Mouse (Mus musculus) lung, embryonic 14.5 days (tissue): ENCODE data around the gene Exosc10. TPM values are rescaled to one million over a fixed set of nuclear protein-coding genes. Genes with fewer than 3 reads are reported as not detected.

Source experiments
- ATAC-seq: fragments of 200-750 bp; cut with Nextera tagmentation; 2 replicates; pipeline ENCODE4 v1.8.0; 2017; ENCODE audit warnings: mild to moderate bottlenecking, moderate TSS enrichment, moderate library complexity; ENCODE audit not compliant: insufficient read depth
- DNase-seq: peaks from one replicate; pipeline ENCODE4 v3.0.0-alpha.2; 2015
- H3K27ac ChIP-seq: fragments of 300-500 bp; sonication (generic); 2 replicates; pipeline ENCODE4 v1.5.1; 2014; ENCODE audit warnings: low read depth, mild to moderate bottlenecking, moderate library complexity
- H3K27me3 ChIP-seq: fragments of 300-500 bp; sonication (generic); 2 replicates; pipeline ENCODE4 v1.6.1; 2014; ENCODE audit warnings: low read length, control low read depth; ENCODE audit not compliant: insufficient read depth
- H3K36me3 ChIP-seq: fragments of 300-500 bp; sonication (generic); 2 replicates; pipeline ENCODE4 v1.6.1; 2014; ENCODE audit warnings: control low read depth; ENCODE audit not compliant: insufficient read depth
- H3K4me1 ChIP-seq: fragments of 300-500 bp; sonication (generic); 2 replicates; pipeline ENCODE4 v1.6.1; 2014; ENCODE audit warnings: antibody characterized with exemption, control low read depth; ENCODE audit not compliant: insufficient read depth
- H3K4me2 ChIP-seq: fragments of 300-500 bp; sonication (generic); 2 replicates; pipeline ENCODE4 v1.6.1; 2014; ENCODE audit warnings: mild to moderate bottlenecking
- H3K4me3 ChIP-seq: fragments of 300-500 bp; sonication (generic); 2 replicates; pipeline ENCODE4 v1.5.1; 2014; ENCODE audit warnings: low read depth, low read length
- H3K9ac ChIP-seq: fragments of 300-500 bp; sonication (generic); 2 replicates; pipeline ENCODE4 v1.6.1; 2014
- H3K9me3 ChIP-seq: fragments of 300-500 bp; sonication (generic); 2 replicates; pipeline ENCODE4 v1.6.1; 2016; ENCODE audit warnings: low read depth, low read length, control low read depth
- CTCF ChIP-seq: IDR thresholded peaks from 2 replicates; pipeline ENCODE4 v1.5.1; 2016; ENCODE audit warnings: antibody characterized with exemption, low read depth
- WGBS: fragments of 180-500 bp; shearing (Covaris S2); extraction: QIAGEN DNeasy Blood & Tissue Kit; methylation state at CpG from one replicate; pipeline ENCODE4 v1.1.7; 2014; 5-methylcytosine and 5-hydroxymethylcytosine counted together
- polyA plus RNA-seq: library from polyadenylated mRNA; unstranded; fragments of >200 nt; fragmentation: Nextera tagmentation; extraction: Ambion mirVana; gene quantifications from 2 replicates; pipeline ENCODE4 v1.2.1, GENCODE M21; 2014

Exosc10 gene
- polyA plus RNA-seq, 1 experiment from 2014 or later: 104 TPM

GRCm38 (mm10) chr4:148533613-148534328 is 24.5 kb upstream of the Exosc10 start:
- Histone ChIP-seq H3K9ac (no peak overlapping the region), H3K27ac (no peak overlapping the region), H3K36me3 (peaks cover 84% of the 10 kb centered on the region), H3K4me2 (no peak overlapping the region), H3K9me3 (no peaks in the 10 kb centered on the region), H3K4me1 (no peaks in the 10 kb centered on the region), H3K4me3 (no peak overlapping the region), H3K27me3 (no peaks in the 10 kb centered on the region)
- no peak for ATAC-seq
- no peak for TF ChIP-seq CTCF
- 89% methylated on average over 12 of the region's 12 CpGs for whole genome bisulfite sequencing
- no peak for DNase-seq

GRCm38 (mm10) chr4:148535876-148536275 is 22.4 kb upstream of the Exosc10 start:
- no peaks in the 10 kb centered on the region for H3K27me3 ChIP-seq
- 90% methylated on average over 3 of the region's 3 CpGs for WGBS
- peaks cover 95% of the 10 kb centered on the region for H3K36me3 ChIP-seq

GRCm38 (mm10) chr4:148549106-148549505 is 9.1 kb upstream of the Exosc10 start:
- H3K4me2 ChIP-seq: no peak overlapping the region
- H3K9ac ChIP-seq: no peak overlapping the region
- H3K9me3 ChIP-seq: no peaks in the 10 kb centered on the region
- ATAC-seq: no peak
- H3K36me3 ChIP-seq: peaks cover 86% of the 10 kb centered on the region
- H3K27me3 ChIP-seq: no peaks in the 10 kb centered on the region
- H3K27ac ChIP-seq: no peak overlapping the region
- no peak overlapping the region for H3K4me3 ChIP-seq
- H3K4me1 ChIP-seq: no peaks in the 10 kb centered on the region
- WGBS: 83% methylated on average over 4 of the region's 4 CpGs
- DNase-seq: no peak
- no peak for TF ChIP-seq CTCF

More at GRCm38 (mm10) chr4:148535876-148536275, 22.4 kb upstream of the Exosc10 start:
- no peak overlapping the region for H3K9ac ChIP-seq
- H3K4me3 ChIP-seq: no peak overlapping the region
- H3K27ac ChIP-seq: no peak overlapping the region
- H3K4me1 ChIP-seq: no peaks in the 10 kb centered on the region
- H3K4me2 ChIP-seq: no peak overlapping the region
- TF ChIP-seq CTCF: no peak
- ATAC-seq (no peak), DNase-seq (no peak)
- H3K9me3 ChIP-seq: no peaks in the 10 kb centered on the region

- H3K9ac ChIP-seq: peak overlapping the region; percentile 97
- H3K4me1 ChIP-seq: no peaks in the 10 kb centered on the region
- H3K27ac ChIP-seq: peak overlapping the region; percentile 95
- H3K4me2 ChIP-seq: peak overlapping the region; percentile 77
- no peak for DNase-seq
- peak; percentile 51 for ATAC-seq
- peak overlapping the region; percentile 87 for H3K4me3 ChIP-seq
- TF ChIP-seq CTCF: no peak
- no peaks in the 10 kb centered on the region for H3K9me3 ChIP-seq
- peaks cover 60% of the 10 kb centered on the region for H3K36me3 ChIP-seq
- H3K27me3 ChIP-seq: no peaks in the 10 kb centered on the region
- WGBS: 27% methylated on average over 6 of the region's 6 CpGs
Measured at GRCm38 (mm10) chr4:148557766-148558165, 463 bp upstream of the Exosc10 start.

- Histone ChIP-seq H3K4me2 (no peak overlapping the region), H3K9me3 (no peaks in the 10 kb centered on the region), H3K4me3 (no peak overlapping the region), H3K27ac (no peak overlapping the region), H3K4me1 (no peaks in the 10 kb centered on the region), H3K9ac (no peak overlapping the region), H3K36me3 (peaks cover 78% of the 10 kb centered on the region), H3K27me3 (no peaks in the 10 kb centered on the region)
- TF ChIP-seq CTCF: no peak
- WGBS: 94% methylated on average over 17 of the region's 17 CpGs
- ATAC-seq (no peak), DNase-seq (no peak)
Measured at GRCm38 (mm10) chr4:148562676-148563075, 4.4 kb downstream of the Exosc10 start.

GRCm38 (mm10) chr4:148563595-148563994 is 5.4 kb downstream of the Exosc10 start:
- H3K4me3 ChIP-seq: no peak overlapping the region
- WGBS: 92% methylated on average over 12 of the region's 12 CpGs
- no peaks in the 10 kb centered on the region for H3K9me3 ChIP-seq
- no peak for DNase-seq
- TF ChIP-seq CTCF: no peak
- no peak overlapping the region for H3K9ac ChIP-seq
- H3K36me3 ChIP-seq: peaks cover 87% of the 10 kb centered on the region
- no peaks in the 10 kb centered on the region for H3K27me3 ChIP-seq
- no peak overlapping the region for H3K27ac ChIP-seq
- no peak for ATAC-seq
- no peak overlapping the region for H3K4me2 ChIP-seq
- H3K4me1 ChIP-seq: no peaks in the 10 kb centered on the region

- no peak for DNase-seq
- Histone ChIP-seq H3K36me3 (peaks cover 99% of the 10 kb centered on the region), H3K4me3 (no peak overlapping the region), H3K27ac (no peak overlapping the region), H3K27me3 (no peaks in the 10 kb centered on the region), H3K4me1 (no peaks in the 10 kb centered on the region), H3K4me2 (no peak overlapping the region), H3K9ac (no peak overlapping the region), H3K9me3 (no peaks in the 10 kb centered on the region)
- no peak for ATAC-seq
- WGBS: 81% methylated on average over 10 of the region's 10 CpGs
- TF ChIP-seq CTCF: no peak
Measured at GRCm38 (mm10) chr4:148570138-148570537, 11.9 kb downstream of the Exosc10 start.
